Mouse (Mus musculus) C2C12 (cell line): ENCODE measurements around the gene Sorcs2. TPM values are rescaled to one million over a fixed set of nuclear protein-coding genes. Genes with fewer than 3 reads are reported as not detected.

Experiments used
- H3K27me3 ChIP-seq: one replicate; pipeline ENCODE4 v1.6.1; 2011; ENCODE audit not compliant: control insufficient read depth, insufficient read depth, insufficient read length
- H3K36me3 ChIP-seq: one replicate; pipeline ENCODE4 v1.6.1; 2011; ENCODE audit not compliant: control insufficient read depth, insufficient read depth
- H3K4me3 ChIP-seq: one replicate; pipeline ENCODE4 v1.5.1; 2011; ENCODE audit warnings: mild to moderate bottlenecking, control low read depth; ENCODE audit not compliant: poor library complexity, insufficient read depth, severe bottlenecking
- H3K79me2 ChIP-seq: one replicate; pipeline ENCODE4 v1.6.1; 2011; ENCODE audit not compliant: control insufficient read depth, insufficient read depth
- H3K79me3 ChIP-seq: one replicate; pipeline ENCODE4 v1.6.1; 2011; ENCODE audit warnings: low read depth, control low read depth
- H3ac ChIP-seq: one replicate; pipeline ENCODE3; 2011; ENCODE audit warnings: low read depth; ENCODE audit not compliant: control insufficient read depth, insufficient read length
- CEBPB ChIP-seq: IDR thresholded peaks from one replicate; pipeline ENCODE4 v1.6.1; 2011; ENCODE audit warnings: low read depth, mild to moderate bottlenecking, control low read depth, moderate library complexity
- CTCF ChIP-seq: IDR thresholded peaks from one replicate; pipeline ENCODE4 v1.5.1; 2011; ENCODE audit not compliant: control insufficient read depth, insufficient read depth, insufficient read length
- FOSL1 ChIP-seq: IDR thresholded peaks from one replicate; pipeline ENCODE4 v1.8.0; 2011; ENCODE audit warnings: mild to moderate bottlenecking, low read length; ENCODE audit not compliant: poor library complexity, insufficient read depth, severe bottlenecking
- MAX ChIP-seq: IDR thresholded peaks from one replicate; pipeline ENCODE4 v1.6.1; 2011; ENCODE audit warnings: mild to moderate bottlenecking, control low read depth
- MYOD1 ChIP-seq: IDR thresholded peaks from one replicate; pipeline ENCODE4 v1.6.1; 2011; ENCODE audit warnings: low read depth; ENCODE audit not compliant: control insufficient read depth, insufficient read length
- MYOG ChIP-seq: IDR thresholded peaks from one replicate; pipeline ENCODE4 v1.6.1; 2011; ENCODE audit not compliant: control insufficient read depth, insufficient read length; ENCODE audit errors: extremely low read depth
- USF1 ChIP-seq: IDR thresholded peaks from one replicate; pipeline ENCODE4 v1.6.1; 2011; ENCODE audit warnings: low read depth, mild to moderate bottlenecking, control low read depth, moderate library complexity
- polyA plus RNA-seq: library from polyadenylated mRNA; unstranded; fragments of >200 nt; fragmentation: generic; extraction: Trizol; gene quantifications from one replicate; pipeline ENCODE4 v1.2.1, GENCODE M21; 2012; ENCODE audit warnings: missing spikeins

Gene Sorcs2
- polyA plus RNA-seq, 1 experiment = 67.7 TPM

DNA sequence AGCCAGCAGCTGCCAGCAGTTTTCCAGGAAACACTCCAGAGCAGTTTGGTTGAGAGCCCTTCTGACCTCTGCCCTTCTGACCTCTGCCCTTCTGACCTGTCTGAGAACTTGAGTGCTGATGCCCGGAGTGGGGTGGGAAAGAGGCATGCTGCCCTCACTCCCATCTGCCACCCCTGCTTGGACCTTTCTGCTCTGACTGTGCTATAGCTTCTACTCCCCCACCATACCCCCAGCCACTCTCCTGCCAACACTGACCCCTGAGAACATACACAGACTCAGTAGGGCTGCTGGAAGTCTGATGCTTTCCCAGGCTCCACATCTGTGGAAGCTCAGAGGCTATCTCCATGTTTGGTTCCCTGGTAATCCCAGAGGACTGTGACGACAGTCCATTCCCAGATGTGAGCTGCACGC lies 277.0 kb downstream of the Sorcs2 start:
- no peaks in the 10 kb centered on the region for H3K79me2 ChIP-seq
- H3K79me3 ChIP-seq = no peaks in the 10 kb centered on the region
- no peaks in the 10 kb centered on the region for H3K27me3 ChIP-seq
- H3ac ChIP-seq = no peak overlapping the region
- TF ChIP-seq USF1 = no peak
- TF ChIP-seq MYOG = no peak
- TF ChIP-seq MAX = no peak
- no peak for TF ChIP-seq CTCF
- TF ChIP-seq FOSL1 = no peak
- TF ChIP-seq MYOD1 = no peak
- TF ChIP-seq CEBPB = no peak
- H3K36me3 ChIP-seq = no peaks in the 10 kb centered on the region
- H3K4me3 ChIP-seq = no peak overlapping the region

DNA sequence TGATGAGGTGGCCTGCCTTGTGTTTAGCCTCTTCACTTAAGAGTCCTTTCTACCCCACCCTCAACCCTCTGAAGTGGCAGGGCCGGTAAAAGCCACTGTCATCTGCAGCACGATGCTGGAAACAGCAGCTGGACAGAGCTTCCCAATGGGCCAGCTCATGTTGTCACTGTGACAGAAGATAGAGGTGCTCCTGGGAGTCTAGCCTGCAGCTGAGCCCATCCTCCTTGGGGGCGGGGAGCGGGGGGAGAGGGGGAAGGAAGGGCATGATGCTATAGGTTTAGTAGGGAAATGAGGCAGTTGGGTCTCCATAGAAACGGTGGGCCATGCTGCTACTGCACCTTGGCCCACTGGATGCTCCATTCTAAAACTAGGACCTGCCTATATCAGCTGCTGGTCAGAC lies 279.9 kb downstream of the Sorcs2 start:
- TF ChIP-seq USF1 (no peak), FOSL1 (no peak), MYOD1 (no peak), CTCF (no peak), CEBPB (no peak), MAX (no peak), MYOG (no peak)
- H3K79me3 ChIP-seq = no peaks in the 10 kb centered on the region
- no peak overlapping the region for H3ac ChIP-seq
- no peaks in the 10 kb centered on the region for H3K27me3 ChIP-seq
- no peaks in the 10 kb centered on the region for H3K36me3 ChIP-seq
- H3K4me3 ChIP-seq = no peak overlapping the region
- H3K79me2 ChIP-seq = no peaks in the 10 kb centered on the region

DNA sequence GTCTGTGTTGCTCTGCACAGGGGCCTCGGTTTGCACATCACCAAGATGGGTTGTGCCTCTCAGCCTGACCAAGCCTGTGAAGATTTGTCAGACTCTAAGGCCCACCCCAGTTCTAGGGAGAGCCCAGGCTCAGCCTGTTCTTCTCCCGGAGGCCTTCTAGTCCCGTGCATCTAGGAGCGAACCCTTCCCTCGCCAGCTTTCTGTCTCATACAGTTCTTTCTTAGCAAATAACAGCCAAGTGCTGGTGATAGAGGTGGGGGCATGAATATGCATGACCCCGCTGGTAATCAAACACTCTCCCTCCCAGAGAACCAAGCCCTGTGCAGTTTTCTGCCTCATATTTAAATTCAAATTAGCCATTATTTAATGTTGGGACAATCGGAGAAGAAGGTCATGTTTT lies 282.4 kb downstream of the Sorcs2 start:
- Histone ChIP-seq H3K79me3 (no peaks in the 10 kb centered on the region), H3K27me3 (no peaks in the 10 kb centered on the region), H3ac (no peak overlapping the region), H3K36me3 (no peaks in the 10 kb centered on the region), H3K79me2 (no peaks in the 10 kb centered on the region), H3K4me3 (no peak overlapping the region)
- TF ChIP-seq CEBPB = no peak
- no peak for TF ChIP-seq CTCF
- no peak for TF ChIP-seq FOSL1
- TF ChIP-seq USF1 = no peak
- no peak for TF ChIP-seq MAX
- TF ChIP-seq MYOD1 = no peak
- TF ChIP-seq MYOG = no peak

GRCm38 (mm10) chr5:36113696-36114095 lies 284.2 kb downstream of the Sorcs2 start:
- H3K36me3 ChIP-seq = no peaks in the 10 kb centered on the region
- no peaks in the 10 kb centered on the region for H3K79me2 ChIP-seq
- H3K4me3 ChIP-seq = no peak overlapping the region
- H3K79me3 ChIP-seq = no peaks in the 10 kb centered on the region
- H3ac ChIP-seq = no peak overlapping the region
- no peak for TF ChIP-seq CEBPB
- no peak for TF ChIP-seq MYOD1
- TF ChIP-seq USF1 = no peak
- TF ChIP-seq MYOG = no peak
- TF ChIP-seq CTCF = no peak
- TF ChIP-seq MAX = no peak
- TF ChIP-seq FOSL1 = no peak
- H3K27me3 ChIP-seq = no peaks in the 10 kb centered on the region

DNA sequence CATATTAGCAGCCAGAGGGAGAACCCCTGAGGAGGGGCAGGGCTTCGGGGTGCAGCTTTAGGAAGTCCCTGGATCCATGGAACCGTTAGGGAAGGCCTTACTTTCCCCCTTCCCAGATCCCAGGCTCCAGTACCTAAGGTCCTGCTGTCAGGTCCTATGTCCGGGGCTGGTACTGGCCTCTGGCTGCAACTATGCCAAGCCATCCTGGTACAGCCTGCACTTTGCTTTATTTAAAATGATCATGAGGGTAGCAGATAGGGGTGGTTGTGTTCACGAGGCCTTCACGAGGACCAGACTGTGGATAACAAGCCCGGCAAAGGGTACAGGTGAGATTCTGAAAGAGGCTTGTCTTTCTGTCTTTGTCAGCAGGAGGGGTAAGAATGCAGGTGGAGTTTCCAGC lies 285.2 kb downstream of the Sorcs2 start:
- Histone ChIP-seq H3K27me3 (no peaks in the 10 kb centered on the region), H3K36me3 (no peaks in the 10 kb centered on the region), H3ac (no peak overlapping the region), H3K79me3 (no peaks in the 10 kb centered on the region), H3K4me3 (no peak overlapping the region), H3K79me2 (no peaks in the 10 kb centered on the region)
- TF ChIP-seq CTCF (no peak), USF1 (no peak), CEBPB (no peak), MYOG (no peak), MAX (no peak), MYOD1 (no peak), FOSL1 (no peak)

DNA sequence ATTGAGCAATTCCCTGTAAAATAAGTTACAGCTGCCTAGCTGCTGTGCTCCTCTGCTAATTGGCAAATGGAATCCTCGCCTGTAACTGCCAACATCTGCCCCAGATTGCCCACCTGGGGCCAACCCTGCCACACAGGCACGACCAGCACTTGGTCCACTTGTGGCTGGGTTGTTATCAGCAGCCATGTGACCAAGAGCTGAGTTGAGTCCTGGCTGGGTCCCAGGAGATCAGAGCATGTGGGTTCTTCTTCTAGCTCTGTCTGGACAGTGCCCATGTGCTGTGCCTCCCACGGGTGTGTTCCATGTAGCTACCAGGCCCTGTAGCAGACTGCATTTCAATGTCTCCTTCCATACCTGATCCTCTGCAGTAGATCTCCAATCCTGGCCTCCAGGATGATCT lies 286.4 kb downstream of the Sorcs2 start:
- Histone ChIP-seq H3K36me3 (no peaks in the 10 kb centered on the region), H3ac (no peak overlapping the region), H3K4me3 (no peak overlapping the region), H3K79me3 (no peaks in the 10 kb centered on the region), H3K79me2 (no peaks in the 10 kb centered on the region), H3K27me3 (no peaks in the 10 kb centered on the region)
- TF ChIP-seq MYOG (no peak), CTCF (no peak), MAX (no peak), MYOD1 (no peak), USF1 (no peak), CEBPB (no peak), FOSL1 (no peak)
